Mouse (Mus musculus): Measurements from ENCODE around the gene Ifi209.
"Not testable (repeated sequence)": the region's sequence is repeated elsewhere in the genome, so short reads cannot be mapped to it uniquely, and the experiment has no call there.

Gene Ifi209

DNA sequence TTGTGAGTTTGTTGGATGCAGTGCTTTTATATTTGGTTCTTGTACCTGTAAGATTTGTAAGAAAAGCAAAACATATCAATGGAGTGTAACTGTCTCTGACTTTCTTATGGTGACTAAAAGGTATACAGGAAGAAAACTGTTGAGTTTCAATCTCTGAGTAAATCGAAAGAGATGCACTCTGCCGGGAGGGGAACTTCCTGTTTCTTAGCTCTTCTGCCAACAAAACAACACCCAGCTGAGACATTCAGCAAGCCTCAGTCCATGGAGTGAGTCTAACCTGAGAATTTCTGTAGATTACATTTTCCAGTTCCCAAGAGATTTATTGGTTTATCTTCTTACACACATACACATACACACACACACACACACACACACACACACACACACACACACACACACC, at the start of gene Ifi209:
Ifi209 (plus strand) TSS at position 296 of the 400 bp plus-strand sequence.
- not testable (repeated sequence) for DNase-seq (ENCODE audit: low spot score in 2 of 2)

DNA sequence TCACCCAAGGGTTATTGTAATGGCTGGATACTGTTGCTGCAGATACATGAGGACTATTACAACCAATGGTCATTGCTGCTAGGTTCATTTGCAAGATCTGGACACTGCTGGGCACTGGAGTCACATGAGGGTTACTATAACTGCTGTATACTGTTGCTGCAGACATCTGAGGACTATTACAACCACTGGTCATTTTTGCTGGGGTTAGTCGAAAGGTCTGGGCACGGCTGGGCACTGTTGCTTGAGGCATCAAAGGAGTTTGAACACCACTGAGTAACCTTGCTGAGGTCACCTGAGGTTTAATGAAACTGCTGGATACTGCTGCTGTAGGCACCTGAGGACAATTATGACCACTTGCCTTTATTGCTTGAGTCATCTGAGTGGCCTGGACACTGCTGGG, 41.0 kb upstream of the Ifi209 start:
- DNase-seq (ENCODE audit: low spot score in 2 of 2) = not testable (repeated sequence)

DNA sequence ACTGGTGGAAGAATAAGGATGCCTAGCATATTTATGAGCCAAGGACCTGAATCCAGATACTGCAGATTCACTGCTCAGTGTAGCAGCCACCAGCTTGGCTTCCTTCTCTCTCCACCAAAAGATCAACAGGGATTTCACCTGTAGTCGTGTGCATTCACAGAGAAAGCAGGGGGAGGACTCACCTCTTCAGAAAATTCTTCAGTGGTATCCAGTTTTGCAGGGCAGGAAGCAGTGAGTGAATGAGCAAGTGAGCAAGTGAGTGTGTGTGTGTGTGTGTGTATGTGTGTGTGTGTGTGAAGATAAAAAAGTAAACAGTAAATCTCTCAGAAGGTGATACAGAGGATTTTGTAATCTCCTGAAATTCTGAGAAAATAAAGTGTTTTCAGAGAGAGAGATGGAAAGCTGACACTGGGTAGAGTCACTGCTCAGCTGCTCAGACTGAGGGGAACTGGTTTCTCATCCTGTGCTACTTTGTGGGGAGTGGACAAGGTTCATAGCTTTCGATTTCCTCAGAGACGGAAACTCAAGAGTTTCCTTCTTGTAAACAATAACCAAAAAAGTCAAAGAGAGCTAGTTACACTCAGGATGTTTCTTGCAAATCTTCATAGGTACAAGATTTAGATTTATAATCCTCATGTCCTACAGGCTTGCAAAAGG, 31.8 kb upstream of the Ifi209 start, which contains the start of gene Ifi213:
Ifi213 (minus strand) TSS at position 437 of the 657 bp plus-strand sequence.
- DNase-seq (ENCODE audit: low spot score in 2 of 2) = not testable (repeated sequence)

DNA sequence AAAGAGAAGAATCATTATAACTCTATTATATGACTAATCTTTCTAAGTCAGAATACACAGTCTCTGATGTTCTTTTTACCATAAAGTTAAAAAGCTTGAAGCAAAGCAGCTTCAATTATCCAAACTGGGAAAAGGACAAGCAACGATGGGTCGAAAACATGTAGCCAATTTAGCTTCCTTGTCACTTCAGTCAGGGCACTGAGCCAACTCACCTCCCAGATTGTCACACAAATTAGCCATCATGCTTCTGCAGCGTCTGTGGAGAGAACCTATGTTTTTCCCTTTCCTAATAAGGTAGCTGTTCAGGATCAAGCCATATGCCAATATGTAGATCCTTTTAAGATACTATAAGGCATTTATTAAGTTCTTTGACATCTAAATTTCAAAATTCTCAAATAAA, 20.4 kb upstream of the Ifi209 start:
- DNase-seq (ENCODE audit: low spot score in 2 of 2) = not testable (repeated sequence)

DNA sequence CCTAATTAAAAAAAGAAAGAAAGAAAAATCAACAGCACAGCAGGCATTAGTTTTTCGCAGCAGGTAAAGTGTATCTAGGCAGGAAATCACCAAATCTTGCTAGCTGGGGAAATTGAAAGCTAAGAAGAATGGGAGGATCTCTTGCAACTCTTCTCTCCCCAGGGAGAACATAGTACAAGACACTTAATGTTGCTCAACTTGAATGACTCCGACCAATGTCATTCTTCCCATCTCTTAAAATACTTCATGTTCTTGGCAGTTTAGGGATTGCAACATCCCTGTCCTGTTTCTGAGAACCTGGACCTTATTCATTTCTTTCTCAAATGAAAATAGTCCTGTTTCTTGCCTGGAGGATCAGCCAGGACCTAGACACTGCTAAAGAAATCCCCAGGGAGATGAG, 8.5 kb upstream of the Ifi209 start:
- DNase-seq (ENCODE audit: low spot score in 2 of 2) = not testable (repeated sequence)

DNA sequence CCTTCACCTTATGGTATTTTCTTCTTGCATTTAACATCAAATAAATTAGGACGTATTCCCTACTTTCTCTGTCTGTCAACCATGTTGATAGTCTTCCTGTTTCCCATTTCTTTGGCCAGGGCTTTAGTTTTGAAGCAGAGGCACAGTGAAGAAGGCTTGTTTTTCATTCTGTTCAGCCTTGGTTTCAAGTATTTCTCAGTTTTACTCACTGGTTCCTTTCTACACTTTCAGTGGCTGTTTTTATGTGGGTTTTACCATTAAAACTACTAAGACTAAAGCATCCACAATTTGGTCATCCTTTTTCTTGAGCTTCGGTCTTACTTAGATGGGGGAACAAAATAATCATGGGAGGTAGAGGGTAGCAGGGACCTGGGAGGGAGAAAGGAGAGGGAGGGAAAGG, 6.7 kb upstream of the Ifi209 start:
- DNase-seq (ENCODE audit: low spot score in 2 of 2) = no peak

DNA sequence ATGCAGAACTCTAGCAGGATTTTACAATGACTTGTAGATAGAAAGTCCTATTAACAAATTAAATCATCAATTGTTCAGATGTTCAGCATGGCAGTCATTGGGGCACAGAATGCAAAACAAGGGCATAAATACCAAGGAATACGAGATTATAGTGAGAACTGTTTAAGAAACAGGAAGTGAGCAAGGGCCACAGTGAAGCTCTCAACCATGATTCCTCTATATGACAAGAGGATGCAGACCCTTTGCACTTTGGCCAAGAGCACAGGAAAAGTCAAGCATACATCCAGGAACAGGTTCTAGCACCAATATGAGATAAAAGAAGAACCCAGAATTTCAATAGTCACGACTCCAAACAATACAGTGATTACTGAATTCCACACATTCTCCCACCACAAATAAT, 4.0 kb upstream of the Ifi209 start:
- no peak for DNase-seq (ENCODE audit: low spot score in 2 of 2)

DNA sequence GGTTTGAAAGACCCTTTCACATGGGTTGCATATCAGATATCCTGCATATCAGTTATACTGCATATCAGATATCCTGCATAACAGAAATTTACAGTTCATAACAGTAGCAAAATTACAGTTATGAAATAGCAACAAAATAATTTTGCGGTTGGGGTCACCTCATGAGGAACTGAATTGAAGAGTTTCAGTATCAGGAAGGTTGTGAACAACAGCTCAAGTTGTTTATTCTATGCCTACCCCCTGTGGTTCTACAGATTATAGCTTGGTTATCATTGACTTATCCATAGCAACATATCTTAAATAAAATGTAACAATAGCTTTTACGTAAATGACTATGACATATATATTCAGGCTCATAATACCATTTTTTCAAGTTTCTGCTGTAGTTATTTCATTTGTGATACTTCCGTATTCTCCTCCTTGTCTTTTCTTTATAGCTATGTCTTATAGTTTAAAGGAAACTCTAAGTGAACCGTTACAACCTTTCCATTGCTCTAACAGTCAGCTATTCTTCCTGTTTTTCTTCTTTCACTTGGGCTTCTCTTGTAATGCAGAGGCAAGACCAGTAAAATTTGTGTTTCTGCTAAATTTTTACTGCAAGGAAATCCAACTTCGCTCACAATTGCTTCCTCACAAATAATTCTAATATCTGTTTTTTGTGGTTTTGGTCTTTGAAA, 3.4 kb downstream of the Ifi209 start:
- DNase-seq (ENCODE audit: low spot score in 2 of 2) = no peak

DNA sequence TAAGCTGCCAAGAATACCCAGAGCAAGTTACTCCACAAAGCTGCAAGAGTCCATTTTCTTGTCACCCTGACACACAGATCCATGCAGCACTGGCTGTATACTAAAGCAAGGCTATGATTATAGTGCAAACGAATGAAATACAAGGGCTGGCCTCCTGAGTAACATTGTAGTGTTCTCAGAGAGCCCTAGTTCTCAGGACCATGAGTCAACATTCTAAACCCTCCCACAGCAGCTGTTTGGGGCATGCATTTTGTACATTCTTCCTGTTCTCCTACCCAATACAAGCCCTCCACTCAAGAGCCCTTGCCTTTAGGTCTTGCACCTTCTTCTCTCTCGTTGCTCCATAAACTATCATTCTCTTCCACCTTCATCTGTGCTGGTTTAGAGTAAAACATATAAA, 14.7 kb downstream of the Ifi209 start:
- DNase-seq (ENCODE audit: low spot score in 2 of 2) = no peak

DNA sequence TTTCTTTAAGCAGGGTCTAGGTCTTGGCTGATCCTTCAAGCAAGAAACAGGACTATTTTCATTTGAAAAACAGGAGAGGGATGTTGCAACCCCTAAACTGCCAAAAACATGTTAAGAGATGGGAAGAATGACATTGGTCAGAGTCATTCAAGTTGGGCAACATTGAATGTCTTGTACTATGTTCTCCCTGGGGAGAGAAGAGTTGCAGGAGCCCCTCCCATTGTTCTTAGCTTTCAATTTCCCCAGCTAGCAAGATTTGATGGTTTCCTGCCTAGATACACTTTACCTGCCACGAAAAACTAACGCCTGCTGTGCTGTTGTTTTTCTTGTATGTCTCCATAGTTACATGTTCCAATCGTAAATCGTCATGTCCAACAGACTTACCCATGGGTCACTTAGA, 27.3 kb downstream of the Ifi209 start:
- DNase-seq (ENCODE audit: low spot score in 2 of 2) = no peak

DNA sequence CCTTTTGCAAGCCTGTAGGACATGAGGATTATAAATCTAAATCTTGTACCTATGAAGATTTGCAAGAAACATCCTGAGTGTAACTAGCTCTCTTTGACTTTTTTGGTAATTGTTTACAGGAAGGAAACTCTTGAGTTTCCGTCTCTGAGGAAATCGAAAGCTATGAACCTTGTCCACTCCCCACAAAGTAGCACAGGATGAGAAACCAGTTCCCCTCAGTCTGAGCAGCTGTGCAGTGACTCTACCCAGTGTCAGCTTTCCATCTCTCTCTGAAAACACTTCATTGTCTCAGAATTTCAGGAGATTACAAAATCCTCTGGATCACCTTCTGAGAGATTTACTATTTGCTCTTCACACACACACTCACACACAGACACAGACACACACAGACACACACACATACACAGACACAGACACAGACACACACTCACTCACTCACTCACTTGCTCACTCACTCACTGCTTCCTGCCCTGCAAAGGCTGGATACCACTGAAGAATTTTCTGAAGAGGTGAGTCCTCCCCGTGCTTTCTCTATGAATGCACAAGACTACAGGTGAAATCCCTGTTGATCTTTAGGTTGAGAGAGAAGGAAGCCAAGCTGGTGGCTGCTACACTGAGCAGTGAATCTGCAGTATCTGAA, 42.9 kb downstream of the Ifi209 start, which contains the start of gene Ifi208:
Ifi208 (plus strand) TSS at position 218 of the 640 bp plus-strand sequence.
- not testable (repeated sequence) for DNase-seq (ENCODE audit: low spot score in 2 of 2)

DNA sequence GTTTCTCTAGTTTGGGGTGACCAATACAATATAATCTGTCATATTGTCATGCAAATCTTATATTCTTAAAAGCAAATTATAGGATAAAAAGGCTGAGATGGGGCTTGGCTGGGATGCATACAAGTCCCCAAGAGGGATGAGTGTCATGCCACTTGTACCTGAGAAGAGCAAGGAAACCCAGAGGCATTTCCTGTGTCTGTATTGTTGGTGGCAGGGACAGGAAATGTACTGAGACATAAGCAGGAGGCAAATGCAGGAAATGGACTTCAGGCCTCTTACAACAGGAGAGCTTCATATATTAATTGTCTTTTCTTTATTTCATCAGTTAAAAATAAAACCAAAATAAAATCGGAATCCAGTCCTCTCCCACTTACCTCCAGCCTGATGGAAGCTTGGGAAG, 47.9 kb downstream of the Ifi209 start:
- not testable (repeated sequence) for DNase-seq (ENCODE audit: low spot score in 2 of 2)

DNA sequence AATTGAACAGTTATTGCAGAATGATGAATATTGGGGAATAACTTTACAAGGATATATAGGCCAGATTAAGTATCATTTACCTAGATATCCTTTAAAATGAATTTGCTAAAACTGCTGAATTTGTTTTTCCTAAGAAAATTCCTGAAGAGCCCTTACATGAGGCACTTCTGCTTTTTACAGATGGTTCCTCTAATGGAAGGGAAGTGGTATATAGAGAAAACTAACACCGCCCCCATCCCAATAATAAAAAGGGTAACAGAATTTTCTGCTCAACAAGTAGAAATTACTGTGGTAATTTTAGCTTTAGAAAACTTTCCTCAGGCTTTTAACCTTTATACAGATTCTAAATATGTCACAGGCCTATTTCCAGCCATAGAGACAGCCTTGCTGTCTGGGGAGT, 63.6 kb downstream of the Ifi209 start:
- no peak for DNase-seq (ENCODE audit: low spot score in 2 of 2)
